Mouse (Mus musculus) heart, postnatal 0 days (tissue): ENCODE data around the gene 2310057N15Rik.
"Not testable (repeated sequence)": the region's sequence is repeated elsewhere in the genome, so short reads cannot be mapped to it uniquely, and the experiment has no call there.

Source experiments
- CTCF ChIP-seq: IDR thresholded peaks from 2 replicates; pipeline ENCODE4 v1.5.1; 2016; ENCODE audit warnings: antibody characterized with exemption, control low read depth, low read depth
- EP300 ChIP-seq: IDR thresholded peaks from 2 replicates; pipeline ENCODE4 v1.6.1; 2016; ENCODE audit warnings: antibody characterized with exemption, low read depth

GRCm38 (mm10) chr16:88751535-88751934, 22.5 kb downstream of the 2310057N15Rik start, which contains the start of gene Krtap13:
- not testable (repeated sequence) for TF ChIP-seq CTCF, EP300
